Mouse (Mus musculus) c-Kit-positive CD71-negative TER-119-negative erythroid progenitor cells, embryonic 14.5 days (primary cell): Measurements from ENCODE around the gene Ano6.

Experiments
- DNase-seq: peaks from one replicate; pipeline ENCODE4 v3.0.0-alpha.2; 2013; ENCODE audit warnings: low read depth

Gene Ano6

DNA sequence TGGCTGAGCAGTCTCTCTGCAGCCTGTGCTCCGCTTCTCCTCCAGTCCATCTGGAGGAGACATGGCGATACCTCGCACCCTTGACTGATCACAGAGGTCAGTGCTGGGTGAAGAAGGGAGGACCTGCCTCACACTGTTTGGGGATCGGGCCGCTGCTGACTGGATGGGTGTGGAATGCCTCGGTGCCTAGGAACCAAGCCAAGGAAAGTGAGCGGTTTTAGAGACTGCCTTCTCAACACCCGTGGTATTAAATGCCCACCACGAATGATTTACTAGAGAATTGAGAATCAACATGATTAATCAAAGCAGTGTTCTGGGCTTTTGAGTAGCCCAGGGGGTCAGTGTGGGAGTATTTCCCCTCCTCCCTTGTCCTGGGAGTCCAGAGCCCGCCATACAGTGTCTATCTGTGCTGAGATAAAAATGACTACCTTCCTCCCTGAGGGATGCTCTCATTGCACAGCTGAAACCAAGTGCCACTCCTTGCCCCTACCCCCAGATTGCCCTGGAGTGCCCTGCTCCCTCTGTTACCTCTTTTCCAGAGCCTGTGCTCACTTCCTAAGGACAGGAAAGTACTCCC is 183.5 kb downstream of the Ano6 start:
- DNase-seq, result no peak

DNA sequence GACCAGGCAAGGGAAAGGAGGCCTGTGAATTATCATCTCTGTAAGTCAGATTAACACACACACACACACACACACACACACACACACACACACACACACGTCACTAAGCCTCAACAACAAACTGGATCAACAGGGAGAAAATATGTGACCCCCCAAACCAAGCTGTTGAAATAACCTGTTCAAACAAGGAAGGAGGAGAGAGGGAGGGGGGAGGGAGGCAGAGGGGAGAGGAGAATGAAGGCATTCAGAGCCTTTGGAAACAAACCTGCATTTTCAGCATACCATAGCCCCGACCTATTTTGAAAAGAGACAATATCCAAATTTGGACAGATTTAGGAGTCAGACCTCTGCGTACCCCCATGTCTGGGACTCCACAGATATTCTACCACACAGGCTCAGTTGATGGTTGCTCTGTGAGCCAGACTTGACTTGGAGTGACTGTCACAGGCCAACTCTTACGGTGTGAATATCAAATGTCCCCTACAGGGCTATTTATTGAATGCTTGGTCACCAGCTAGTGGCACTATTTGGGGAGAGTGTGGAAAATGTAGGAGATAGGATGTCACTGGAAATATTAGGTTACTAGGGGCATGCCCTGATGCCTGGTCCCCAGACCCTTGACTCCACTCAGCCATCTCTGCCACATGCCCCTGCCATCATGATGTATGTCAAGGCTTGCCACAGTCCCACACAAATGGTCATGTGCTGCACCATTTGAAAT is 185.7 kb downstream of the Ano6 start:
- no peak for DNase-seq

DNA sequence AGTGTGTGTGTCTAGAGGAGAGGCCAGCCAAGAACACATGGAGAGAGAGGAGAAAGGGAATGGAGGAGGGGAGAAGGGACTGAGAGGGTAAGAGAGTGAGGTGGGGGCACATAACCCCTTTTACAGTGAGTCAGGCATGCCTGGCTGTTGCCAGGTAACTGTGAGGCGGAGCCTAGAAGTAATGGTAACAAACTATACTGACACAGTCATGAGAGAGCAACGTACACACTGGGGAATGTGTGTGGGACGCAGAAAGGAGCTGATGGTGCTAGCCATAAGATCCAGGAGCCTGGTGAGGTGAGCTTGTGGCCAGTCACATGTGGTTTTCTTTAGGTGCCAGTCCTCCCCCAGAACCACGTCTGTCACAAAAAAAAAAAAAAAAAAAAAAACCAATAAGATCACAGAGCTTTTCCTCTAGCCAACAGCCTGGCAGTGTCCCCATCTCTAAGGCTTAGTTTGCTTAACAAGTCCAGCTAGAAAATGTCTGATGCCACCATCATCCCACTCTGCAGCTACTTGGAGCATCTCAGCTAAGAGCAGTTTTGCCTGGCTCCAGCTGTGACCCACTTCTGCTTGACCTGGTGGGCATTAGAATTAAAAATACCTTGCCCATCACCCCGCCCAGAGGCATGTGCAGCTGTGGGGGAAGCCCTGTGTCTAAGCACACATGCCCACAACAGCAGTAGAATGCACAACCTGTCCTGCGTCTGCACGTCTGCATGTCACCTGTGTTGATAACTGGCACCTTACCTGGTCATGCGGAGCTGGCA is 186.7 kb downstream of the Ano6 start:
- DNase-seq, result no peak

DNA sequence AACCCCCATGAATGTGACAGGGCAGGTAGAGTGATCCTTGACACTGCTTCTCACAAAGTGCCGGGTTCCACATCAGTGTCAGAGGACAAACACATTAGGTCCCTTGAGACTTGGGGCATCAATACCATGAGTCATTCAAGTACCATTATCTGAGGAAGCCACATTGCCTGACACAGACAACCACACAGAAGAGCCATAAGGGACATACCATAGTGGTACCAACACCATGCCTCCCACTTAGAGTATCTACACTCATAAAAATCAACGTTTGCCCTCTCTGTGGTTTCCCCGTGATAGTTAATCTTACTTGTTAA is 187.3 kb downstream of the Ano6 start:
- no peak for DNase-seq

DNA sequence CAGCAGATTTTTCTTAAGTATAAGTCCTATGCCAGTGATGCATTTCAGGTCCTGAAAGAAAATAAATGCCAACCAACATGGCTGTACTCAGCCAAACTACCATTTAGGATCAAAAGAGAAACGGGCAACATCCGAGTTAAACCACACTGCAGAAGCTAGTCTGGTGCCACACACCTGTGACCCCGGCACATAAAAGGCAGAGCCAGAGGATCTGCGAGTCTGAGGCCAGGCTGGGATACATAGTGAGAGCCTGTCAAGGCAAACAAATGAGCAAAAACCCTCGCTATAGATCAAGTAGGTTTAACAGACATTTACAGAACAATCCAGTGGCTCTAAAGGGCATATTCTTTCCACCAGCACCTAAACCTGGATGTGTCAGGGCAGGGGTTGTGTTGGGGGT is 190.0 kb downstream of the Ano6 start:
- no peak for DNase-seq

DNA sequence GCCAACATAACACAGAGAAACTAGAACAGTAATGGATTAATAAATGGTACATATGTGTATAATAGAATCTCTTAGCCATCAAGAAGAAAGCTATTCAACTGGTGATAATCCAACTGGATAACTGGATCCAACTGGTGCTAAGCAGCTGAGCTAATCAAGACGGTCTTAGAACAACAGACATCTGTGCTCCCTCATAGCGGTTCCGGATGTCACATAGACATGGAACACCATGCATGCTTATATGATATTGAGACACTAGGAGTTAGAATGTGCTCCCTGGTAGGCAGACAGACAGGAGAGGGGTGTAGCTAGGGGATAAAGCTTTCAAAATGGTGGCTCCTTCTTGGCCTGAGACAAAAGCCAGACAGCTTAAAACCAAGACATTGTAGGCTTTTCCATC is 197.3 kb downstream of the Ano6 start:
- no peak for DNase-seq

DNA sequence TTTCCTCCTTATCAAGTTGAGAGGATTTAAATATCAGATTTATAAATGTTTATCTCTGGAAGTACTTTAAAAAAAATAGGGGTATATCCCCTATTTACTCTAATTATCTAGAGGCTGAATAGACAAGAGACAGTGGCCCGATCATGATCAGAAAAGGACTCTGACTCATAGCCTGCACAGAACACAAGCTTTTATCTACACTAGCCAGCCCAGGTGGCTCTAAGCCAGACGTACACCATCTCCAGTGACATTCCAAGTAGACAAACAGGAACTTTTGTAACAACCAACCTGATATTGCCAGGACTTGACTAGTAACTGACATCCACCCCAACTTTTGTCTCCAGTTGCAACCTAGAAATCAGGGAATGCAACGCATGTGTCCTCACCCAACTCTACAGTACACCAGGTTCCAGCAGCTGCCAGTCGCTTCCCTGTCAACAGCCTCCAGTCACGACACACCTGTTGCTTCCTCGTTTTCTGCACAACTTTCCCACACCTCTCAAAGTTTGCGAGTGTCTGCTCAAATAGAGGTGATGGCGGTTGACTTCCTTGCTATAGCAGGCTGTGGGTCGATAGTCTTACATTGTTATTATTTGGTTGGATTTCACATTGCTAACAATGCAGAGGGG is 199.0 kb downstream of the Ano6 start:
- no peak for DNase-seq

DNA sequence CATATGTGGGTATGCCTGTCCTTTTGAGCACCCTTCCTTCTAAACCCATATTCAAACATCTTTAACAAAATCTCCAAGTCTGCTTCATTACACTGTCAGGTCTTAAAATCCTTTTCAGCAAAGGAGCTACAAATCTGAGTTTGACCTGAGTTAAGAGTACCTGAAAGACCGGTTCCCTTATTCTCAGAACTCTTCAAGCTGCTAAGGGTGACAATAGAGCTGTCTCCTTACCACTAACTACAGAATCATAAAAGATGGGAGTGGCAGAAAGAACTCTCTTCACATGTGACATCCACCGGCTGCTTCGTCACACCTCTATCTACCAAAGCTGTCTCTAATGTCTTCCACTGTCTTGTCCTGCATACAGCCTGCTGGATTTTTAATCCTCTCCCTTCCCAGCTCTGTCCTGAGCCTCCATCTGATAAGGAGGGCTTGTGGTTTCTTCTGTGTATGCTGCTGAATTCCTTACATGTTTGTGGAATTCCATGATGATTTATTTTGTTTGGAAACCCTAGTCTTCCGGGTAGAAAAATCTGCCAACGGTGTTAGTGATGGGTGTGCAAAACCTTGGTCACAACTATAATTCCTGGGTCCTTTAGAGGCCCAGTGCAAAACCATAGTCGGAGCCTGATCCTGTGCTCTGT is 212.4 kb downstream of the Ano6 start:
- DNase-seq, result no peak

DNA sequence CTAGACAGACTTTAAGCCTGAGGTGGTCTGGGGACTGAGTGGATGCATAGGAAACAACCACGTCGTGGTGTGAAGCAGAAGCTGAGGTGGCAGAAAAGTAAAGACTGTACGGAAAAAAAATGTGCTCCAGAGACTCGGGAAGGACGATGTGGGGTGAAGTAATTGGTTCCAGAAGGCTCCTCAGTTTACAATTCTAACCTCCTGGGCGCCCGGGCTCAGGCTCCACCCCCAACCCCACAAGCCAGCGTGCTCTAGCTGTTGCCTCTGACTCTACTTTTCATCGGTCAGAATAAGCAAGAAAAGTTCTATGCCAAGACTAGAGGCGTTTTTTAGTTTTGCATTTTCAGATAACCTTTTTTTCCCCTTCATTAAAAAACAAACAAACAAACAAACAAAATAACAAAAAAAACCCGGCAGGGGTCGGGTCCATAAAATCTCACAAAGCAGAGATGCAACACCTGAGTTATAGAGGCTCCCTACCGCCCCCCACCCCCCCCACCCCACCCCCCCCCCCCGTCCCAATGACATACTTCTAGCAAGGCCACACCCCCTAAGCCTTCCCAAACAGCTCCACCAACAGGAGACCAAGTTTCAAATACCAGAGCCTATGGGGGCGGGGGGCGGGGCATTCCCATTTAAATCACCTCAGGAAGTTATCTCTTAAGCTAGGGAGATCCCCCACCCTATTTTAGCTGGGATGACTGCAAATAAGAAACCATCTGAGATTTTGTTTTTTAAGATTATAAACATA is 221.2 kb downstream of the Ano6 start:
- no peak for DNase-seq

DNA sequence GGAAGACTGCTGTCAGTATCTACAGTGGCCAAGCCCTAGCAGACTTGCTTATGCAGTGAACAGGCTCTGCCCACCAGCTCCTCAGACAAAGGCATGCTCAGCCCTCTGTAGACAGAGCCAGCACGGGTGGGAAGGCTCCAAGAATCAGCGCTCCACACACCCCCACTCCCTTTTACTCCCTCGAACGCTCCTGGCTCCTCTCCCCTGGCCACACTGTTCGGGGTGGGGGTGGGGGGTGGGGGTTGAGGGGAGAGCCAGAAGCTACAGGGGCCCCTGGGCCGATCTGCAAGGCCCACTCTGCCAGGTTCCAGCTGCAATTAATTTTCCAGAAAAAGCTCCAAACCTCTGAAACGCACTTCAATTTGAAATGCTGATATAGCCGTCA is 221.7 kb downstream of the Ano6 start:
- no peak for DNase-seq

DNA sequence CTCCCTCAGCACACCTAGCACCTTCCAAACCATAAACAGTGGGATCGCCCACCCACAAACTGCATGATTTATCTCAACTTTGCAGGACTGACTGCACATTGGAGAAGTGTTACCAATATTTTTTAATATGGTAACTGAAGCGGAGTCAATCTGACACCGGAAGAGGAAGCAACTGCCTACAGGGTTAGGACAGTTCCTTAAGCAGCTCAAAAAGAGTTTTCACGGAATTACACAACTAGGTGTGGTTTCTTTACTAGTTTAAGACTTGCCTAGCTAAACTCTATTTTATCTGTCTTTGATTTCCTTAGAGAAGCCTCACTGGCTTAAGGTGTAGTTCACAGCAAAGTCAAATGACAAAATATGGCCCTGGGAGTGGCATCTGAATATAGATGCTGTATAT is 223.9 kb downstream of the Ano6 start:
- DNase-seq, result no peak

DNA sequence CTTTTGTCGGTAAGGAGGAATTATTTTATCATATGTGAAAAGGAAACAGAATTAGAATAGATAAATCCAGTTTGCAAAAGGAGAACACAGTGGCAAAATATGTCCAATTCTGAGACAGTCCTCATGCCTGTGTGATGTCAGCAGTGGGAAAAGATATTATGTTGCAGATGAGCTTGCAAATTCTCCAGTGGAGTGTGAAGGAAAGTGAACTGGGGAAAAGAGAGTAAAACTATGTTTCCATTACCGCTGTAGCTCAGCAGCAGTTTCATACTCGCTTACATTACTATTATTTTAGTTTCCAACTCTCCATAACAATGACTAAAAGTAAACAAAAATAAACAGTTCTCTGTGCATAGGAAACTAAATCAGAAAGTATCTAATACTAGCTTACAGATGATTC is 229.8 kb downstream of the Ano6 start:
- DNase-seq, result no peak

DNA sequence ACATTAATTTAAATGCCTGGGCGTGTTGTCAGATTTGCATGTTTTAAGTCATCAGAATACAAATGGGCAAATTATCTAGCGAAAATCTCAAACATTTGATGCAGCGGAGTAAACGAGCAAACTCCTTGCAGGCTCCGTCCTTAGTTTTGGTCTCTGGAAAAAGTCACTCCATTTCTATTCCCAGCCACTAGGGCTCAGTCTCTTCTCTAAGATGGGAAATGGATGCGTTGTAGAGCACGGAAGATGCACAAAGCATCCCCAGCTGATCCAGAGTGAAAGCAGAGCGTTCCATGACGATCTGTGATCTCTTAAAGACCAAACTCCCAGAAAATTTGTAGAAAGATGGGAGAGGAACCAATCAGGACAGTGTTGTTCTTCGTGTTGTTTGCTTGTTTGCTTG is 230.9 kb downstream of the Ano6 start:
- DNase-seq, result no peak
